Mouse (Mus musculus) lung, postnatal 36 days (tissue): ENCODE data around the gene Dscaml1.
A peak's percentile ranks its signal among the peaks of the same experiment; 100 is the strongest.
"Not testable (repeated sequence)": the region's sequence is repeated elsewhere in the genome, so short reads cannot be mapped to it uniquely, and the experiment has no call there.

Source experiments
- DNase-seq: peaks from one replicate; pipeline ENCODE4 v3.0.0; 2022; ENCODE audit warnings: mixed read lengths

The Dscaml1 gene

GRCm38 (mm10) chr9:45703236-45703635 lies 276.8 kb downstream of the Dscaml1 start:
- no peak for DNase-seq

GRCm38 (mm10) chr9:45704441-45704840 lies 278.0 kb downstream of the Dscaml1 start:
- no peak for DNase-seq

- DNase-seq = no peak
Measured at GRCm38 (mm10) chr9:45710300-45710699, 283.9 kb downstream of the Dscaml1 start.

GRCm38 (mm10) chr9:45715387-45715786 lies 289.0 kb downstream of the Dscaml1 start:
- no peak for DNase-seq

GRCm38 (mm10) chr9:45719997-45720396 lies 293.6 kb downstream of the Dscaml1 start:
- no peak for DNase-seq

GRCm38 (mm10) chr9:45731851-45732250 lies 305.4 kb downstream of the Dscaml1 start:
- DNase-seq = no peak

GRCm38 (mm10) chr9:45733246-45733645 lies 306.8 kb downstream of the Dscaml1 start:
- DNase-seq = no peak

GRCm38 (mm10) chr9:45739001-45739701 lies 312.7 kb downstream of the Dscaml1 start:
- DNase-seq = no peak

- peak; percentile 34 for DNase-seq
Measured at GRCm38 (mm10) chr9:45739702-45740583, 313.5 kb downstream of the Dscaml1 start.

GRCm38 (mm10) chr9:45740584-45740980 lies 314.2 kb downstream of the Dscaml1 start:
- no peak for DNase-seq

GRCm38 (mm10) chr9:45745451-45745850 lies 319.0 kb downstream of the Dscaml1 start:
- DNase-seq = no peak

- DNase-seq = no peak
Measured at GRCm38 (mm10) chr9:45749917-45750316, 323.5 kb downstream of the Dscaml1 start.

- DNase-seq = peak; percentile 65
Measured at GRCm38 (mm10) chr9:45754452-45755091, 328.1 kb downstream of the Dscaml1 start.

- no peak for DNase-seq
Measured at GRCm38 (mm10) chr9:45766195-45766594, 339.8 kb downstream of the Dscaml1 start.

GRCm38 (mm10) chr9:45767155-45767554 lies 340.7 kb downstream of the Dscaml1 start:
- DNase-seq = no peak

- DNase-seq = no peak
Measured at GRCm38 (mm10) chr9:45768421-45768820, 342.0 kb downstream of the Dscaml1 start.

- no peak for DNase-seq
Measured at GRCm38 (mm10) chr9:45769596-45769995, 343.2 kb downstream of the Dscaml1 start.

GRCm38 (mm10) chr9:45774088-45774487 lies 347.7 kb downstream of the Dscaml1 start:
- DNase-seq = no peak

GRCm38 (mm10) chr9:45776176-45776575 lies 349.7 kb downstream of the Dscaml1 start:
- not testable (repeated sequence) for DNase-seq

GRCm38 (mm10) chr9:45779201-45779600 lies 352.8 kb downstream of the Dscaml1 start:
- DNase-seq = no peak

- DNase-seq = no peak
Measured at GRCm38 (mm10) chr9:45783249-45784069, 357.0 kb downstream of the Dscaml1 start.

GRCm38 (mm10) chr9:45787071-45787470 lies 360.6 kb downstream of the Dscaml1 start:
- no peak for DNase-seq

- no peak for DNase-seq
Measured at GRCm38 (mm10) chr9:45787547-45787946, 361.1 kb downstream of the Dscaml1 start.
